Mouse (Mus musculus): ENCODE results near the gene Gcc1.

Gcc1 gene

GRCm38 (mm10) chr6:28422651-28423290, 5.4 kb downstream of the Gcc1 start:
- DNase-seq (ENCODE audit: extremely low read depth, low read depth, low spot score), result no peak

- peak; percentile 82 for DNase-seq (ENCODE audit: extremely low read depth, low read depth, low spot score)
Measured at GRCm38 (mm10) chr6:28421469-28422000, 6.7 kb downstream of the Gcc1 start.

- DNase-seq (ENCODE audit: extremely low read depth, low read depth, low spot score), result no peak
Measured at GRCm38 (mm10) chr6:28420865-28421264, 7.3 kb downstream of the Gcc1 start.

GRCm38 (mm10) chr6:28420361-28420760, 7.8 kb downstream of the Gcc1 start:
- no peak for DNase-seq (ENCODE audit: extremely low read depth, low read depth, low spot score)

DNA sequence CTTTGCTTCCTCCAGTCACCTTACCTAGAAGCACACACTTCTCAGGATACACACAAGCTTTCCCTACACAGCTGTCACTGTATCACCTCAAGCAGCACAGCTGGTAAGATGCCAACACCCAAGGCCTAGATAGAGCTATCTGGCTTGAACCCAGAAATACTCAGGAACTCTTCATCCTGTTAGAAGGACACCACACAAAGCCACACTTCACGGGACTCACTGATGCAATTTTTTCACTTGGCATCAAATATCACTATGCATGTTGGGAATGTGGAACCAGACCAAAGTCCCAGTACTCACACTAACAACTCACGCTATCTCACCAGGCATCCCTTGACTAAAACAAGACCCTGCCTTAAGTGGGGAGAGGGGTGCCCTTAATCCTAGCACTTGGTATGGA, 8.5 kb downstream of the Gcc1 start:
- DNase-seq (ENCODE audit: extremely low read depth, low read depth, low spot score), result no peak

- DNase-seq (ENCODE audit: extremely low read depth, low read depth, low spot score), result no peak
Measured at GRCm38 (mm10) chr6:28418449-28418848, 9.7 kb downstream of the Gcc1 start.

- no peak for DNase-seq (ENCODE audit: extremely low read depth, low read depth, low spot score)
Measured at GRCm38 (mm10) chr6:28416981-28417380, 11.2 kb downstream of the Gcc1 start.

DNA sequence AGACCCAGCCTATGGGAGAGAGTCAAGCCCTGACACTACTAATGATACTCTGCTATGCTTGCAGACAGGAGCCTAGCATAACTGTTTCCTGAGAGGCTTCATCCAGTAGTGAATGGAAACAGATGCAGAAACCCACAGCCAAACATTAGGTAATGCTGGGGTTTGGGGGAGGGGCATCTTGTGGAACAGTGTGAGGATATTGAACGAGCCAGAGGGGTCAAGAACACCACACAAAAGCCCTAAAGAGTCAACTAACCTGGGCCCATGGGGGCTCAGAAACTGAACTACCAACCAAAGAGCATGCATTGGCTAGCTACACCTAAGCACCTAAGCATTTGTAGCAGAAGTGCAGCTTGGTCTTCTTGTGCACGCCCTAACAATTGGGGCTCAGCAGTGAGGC, 17.0 kb downstream of the Gcc1 start:
- no peak for DNase-seq (ENCODE audit: extremely low read depth, low read depth, low spot score)

DNA sequence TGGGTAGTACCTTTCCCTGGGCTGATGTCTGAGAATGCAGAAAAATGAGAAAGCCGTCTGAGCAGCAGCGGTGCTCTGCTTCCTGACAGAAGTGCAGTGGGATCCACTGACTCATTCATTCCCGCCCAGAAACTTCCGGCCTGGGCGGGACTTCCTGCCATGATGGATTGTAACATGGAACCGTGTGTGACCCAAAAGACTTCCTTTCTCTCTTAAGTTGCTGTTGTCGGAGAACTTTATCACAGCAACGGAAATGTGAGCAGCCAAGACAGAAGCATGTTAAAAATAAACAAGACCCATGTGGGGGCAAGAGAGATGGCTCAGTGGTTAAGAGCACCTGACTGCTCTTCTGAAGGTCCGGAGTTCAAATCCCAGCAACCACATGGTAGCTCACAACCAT, 18.1 kb downstream of the Gcc1 start:
- no peak for DNase-seq (ENCODE audit: extremely low read depth, low read depth, low spot score)

GRCm38 (mm10) chr6:28399791-28400190, 28.4 kb downstream of the Gcc1 start:
- no peak for DNase-seq (ENCODE audit: extremely low read depth, low read depth, low spot score)

DNA sequence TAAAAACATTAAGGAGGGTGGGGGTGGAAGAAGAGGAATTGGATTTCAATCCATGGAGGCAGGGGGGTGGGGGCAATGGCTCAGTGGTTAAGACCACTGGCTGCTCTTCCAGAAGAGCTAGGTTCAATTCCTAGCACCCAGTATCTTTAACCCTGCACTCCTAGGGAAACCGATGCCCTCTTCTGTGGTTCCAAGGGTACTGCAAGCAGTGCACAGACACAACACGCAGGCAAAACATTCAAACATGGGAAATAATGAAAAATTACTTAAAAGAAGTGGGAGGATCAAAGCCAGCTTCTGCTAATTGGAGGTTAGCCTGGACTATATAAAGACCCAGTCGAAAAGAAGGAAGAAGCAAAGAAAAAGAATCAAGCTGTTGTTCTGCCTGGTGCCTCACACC, 29.5 kb downstream of the Gcc1 start:
- DNase-seq (ENCODE audit: extremely low read depth, low read depth, low spot score), result no peak

- no peak for DNase-seq (ENCODE audit: extremely low read depth, low read depth, low spot score)
Measured at GRCm38 (mm10) chr6:28397681-28398203, 30.4 kb downstream of the Gcc1 start, which contains the start of gene Zfp800. TSS of gene Zfp800 (minus strand) at chr6:28398005.

GRCm38 (mm10) chr6:28396853-28397457, 31.2 kb downstream of the Gcc1 start:
- DNase-seq (ENCODE audit: extremely low read depth, low read depth, low spot score), result no peak

GRCm38 (mm10) chr6:28396051-28396852, 31.9 kb downstream of the Gcc1 start:
- no peak for DNase-seq (ENCODE audit: extremely low read depth, low read depth, low spot score)

DNA sequence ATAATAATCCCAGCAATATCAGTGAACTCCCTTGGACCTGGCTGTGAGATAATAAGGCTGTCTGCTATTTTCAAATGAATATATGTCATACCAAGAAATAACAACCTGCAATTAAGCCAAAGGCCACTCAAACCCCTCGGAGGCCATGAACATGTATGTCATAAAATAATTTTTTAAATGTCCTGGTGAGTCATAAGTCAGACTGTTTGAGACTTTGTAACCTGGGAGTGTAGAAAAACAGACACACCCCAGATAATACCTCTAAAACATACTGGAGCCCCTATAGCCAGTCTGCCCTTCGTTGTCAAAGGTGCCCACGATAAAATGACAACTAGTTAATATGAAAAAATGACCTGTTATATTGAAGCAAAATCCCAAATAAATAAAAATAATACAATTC, 39.2 kb downstream of the Gcc1 start:
- no peak for DNase-seq (ENCODE audit: extremely low read depth, low read depth, low spot score)

DNA sequence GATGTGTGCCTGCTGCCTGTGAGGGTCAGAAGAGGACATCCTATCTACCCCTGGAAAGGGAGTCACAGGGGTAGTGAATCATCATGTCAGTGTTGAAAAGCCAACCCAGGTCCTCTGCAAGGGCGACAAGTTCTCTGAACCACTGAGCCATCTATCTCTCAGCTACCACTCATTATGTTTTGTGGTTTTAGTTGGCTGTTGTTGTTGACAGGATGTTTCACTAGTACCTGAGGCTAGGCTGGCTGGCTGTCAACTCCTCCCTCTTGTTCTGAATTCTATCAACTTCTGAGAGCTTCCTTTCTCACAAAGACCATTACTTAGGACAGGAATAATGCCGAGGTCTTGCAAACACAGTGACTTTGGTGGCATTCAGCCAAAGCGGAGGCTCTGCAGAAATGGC, 43.0 kb downstream of the Gcc1 start:
- no peak for DNase-seq (ENCODE audit: extremely low read depth, low read depth, low spot score)

DNA sequence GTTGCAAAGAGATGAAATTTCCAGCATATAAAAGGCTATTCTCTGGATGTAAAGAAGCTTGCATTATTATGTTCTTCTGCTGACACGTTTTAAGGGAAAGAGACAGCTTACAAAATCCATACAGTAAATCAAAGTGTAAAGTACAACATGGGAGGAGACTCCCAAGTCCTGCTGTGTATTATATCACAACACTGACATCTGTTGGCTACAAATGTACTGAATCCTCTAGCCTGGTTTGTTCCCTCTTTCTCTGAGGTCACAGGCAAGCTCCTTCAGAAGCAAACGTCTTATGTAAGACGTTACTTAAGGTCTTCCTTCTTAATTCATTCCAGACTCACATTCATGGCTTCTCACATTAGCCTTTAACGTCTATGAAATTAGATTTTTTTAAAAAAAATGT, 46.2 kb downstream of the Gcc1 start:
- no peak for DNase-seq (ENCODE audit: extremely low read depth, low read depth, low spot score)

- DNase-seq (ENCODE audit: extremely low read depth, low read depth, low spot score), result no peak
Measured at GRCm38 (mm10) chr6:28369966-28370683, 58.1 kb downstream of the Gcc1 start.

DNA sequence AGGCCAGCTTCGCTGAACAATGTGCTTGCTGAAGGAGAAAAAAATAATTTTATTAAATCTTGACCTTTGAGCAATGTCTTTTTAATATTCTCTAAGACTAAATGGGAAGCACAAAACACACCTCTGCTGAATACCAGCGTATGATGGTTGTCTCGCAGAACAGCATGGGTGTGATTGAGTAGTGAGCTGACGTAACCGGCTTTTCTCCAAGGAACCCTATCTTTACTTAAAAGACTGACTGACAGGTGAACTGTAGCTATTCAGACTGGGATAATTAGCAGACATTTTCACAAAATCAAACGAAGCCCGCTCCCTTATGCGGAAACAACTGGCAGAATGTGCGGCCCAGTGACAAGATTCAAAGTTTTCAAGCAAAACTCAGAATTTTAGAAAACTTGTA, 60.6 kb downstream of the Gcc1 start:
- DNase-seq (ENCODE audit: extremely low read depth, low read depth, low spot score), result no peak
